Mouse (Mus musculus) testis, adult 2 months (tissue): ENCODE results near the gene Mrgprh.

Source experiments
- CTCF ChIP-seq: fragments of 200-500 bp; IDR thresholded peaks from 2 replicates; pipeline ENCODE4 v1.5.1; 2012; ENCODE audit warnings: low read depth, mild to moderate bottlenecking, inconsistent platforms, low read length, moderate library complexity; ENCODE audit not compliant: control insufficient read depth, insufficient read depth, insufficient replicate concordance
- POLR2A ChIP-seq: fragments of 200-500 bp; IDR thresholded peaks from 2 replicates; pipeline ENCODE4 v1.6.1; 2012; ENCODE audit warnings: low read depth, mild to moderate bottlenecking, inconsistent platforms, low read length, moderate library complexity; ENCODE audit not compliant: control insufficient read depth

GRCm38 (mm10) chr17:12887021-12887775 is 11.4 kb downstream of the Mrgprh start:
- TF ChIP-seq POLR2A: no peak
- no peak for TF ChIP-seq CTCF
